Mouse (Mus musculus): ENCODE data around the gene Tmcc3. TPM values are rescaled to one million over a fixed set of nuclear protein-coding genes. Genes with fewer than 3 reads are reported as not detected.

Gene Tmcc3
- total and polyA plus RNA-seq, 2 experiments from 2014 or later, result 12.8 to 14.7 TPM

DNA sequence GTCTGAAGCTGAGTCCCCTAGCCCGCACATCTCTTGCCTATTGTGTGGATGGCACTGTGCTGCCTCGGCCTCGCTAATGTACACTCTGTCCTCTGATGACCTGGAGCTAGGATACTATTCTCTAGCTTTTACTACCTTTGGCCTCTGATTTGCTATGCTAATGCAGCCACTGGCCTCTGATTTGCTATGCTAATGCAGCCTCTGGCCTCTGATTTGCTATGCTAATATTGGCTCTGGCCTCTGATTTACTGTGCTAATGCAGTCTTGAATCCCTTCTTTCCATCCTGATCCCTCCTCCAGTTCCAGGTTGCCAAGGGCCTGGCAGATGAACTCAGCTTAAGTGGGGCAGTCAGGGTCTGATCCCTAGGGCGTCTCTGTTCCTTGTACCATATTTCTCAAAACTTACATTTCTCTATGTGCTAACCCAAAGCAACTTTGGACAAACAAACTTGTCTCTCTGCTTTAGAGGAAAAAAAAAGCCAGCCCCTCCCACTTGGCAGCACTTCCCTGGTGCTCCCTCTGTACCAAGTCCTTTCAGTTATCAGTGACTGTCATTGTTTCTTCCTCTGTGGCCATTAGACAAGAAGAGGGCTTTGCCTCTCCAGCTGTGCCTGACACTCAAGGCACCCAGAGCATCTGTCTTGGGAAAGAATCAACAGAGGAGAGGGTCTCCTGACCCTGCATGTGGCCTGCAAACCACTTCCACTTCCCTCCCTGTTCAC lies 237.9 kb downstream of the Tmcc3 start:
- no peak overlapping the region for H3K4me2 ChIP-seq (ENCODE audit: low read depth, low read length, poor library complexity, severe bottlenecking)
- no peak overlapping the region for H3K9ac ChIP-seq (replicated peaks; ENCODE audit: low read length, poor library complexity, severe bottlenecking)
- DNase-seq (ENCODE audit: low spot score) (no peak), ATAC-seq (ENCODE audit: low FRiP score) (no peak)
- H3K9me3 ChIP-seq (ENCODE audit: low read length), result no peaks in the 10 kb centered on the region
- no peak for TF ChIP-seq CTCF (IDR thresholded peaks at IDR 0.05)
- H3K27me3 ChIP-seq (ENCODE audit: insufficient read depth, low read length), result no peaks in the 10 kb centered on the region
- WGBS, result 53% methylated on average over 4 of the region's 4 CpGs
- peaks cover 10% of the 10 kb centered on the region; the same call in 1 of the 2 replicates for H3K4me1 ChIP-seq (ENCODE audit: insufficient read depth, low read length)
- H3K27ac ChIP-seq (ENCODE audit: low read depth, low read length), result no peak overlapping the region
- H3K4me3 ChIP-seq (ENCODE audit: low read depth, low read length), result no peak overlapping the region
- no peaks in the 10 kb centered on the region for H3K36me3 ChIP-seq (ENCODE audit: insufficient read depth, low read length)

DNA sequence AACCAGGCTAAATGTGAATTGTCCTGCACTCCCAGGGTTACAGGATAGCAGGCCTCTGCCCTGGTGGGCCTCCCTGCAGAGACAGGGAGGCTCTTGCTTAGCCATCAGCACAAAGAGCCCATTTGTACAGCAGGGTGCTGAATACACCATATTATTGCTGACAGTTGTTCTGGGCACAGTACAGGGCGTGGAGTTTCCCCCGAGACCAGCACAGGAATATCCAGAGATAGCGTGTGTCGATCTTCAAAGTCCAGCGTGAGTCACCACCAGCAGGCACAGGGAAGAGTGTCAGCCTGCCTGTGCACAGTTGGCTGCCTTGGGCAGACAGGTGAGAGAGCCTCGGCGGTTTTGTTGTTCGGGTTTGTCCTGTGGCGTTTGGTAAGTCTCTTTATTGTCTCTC lies 238.9 kb downstream of the Tmcc3 start:
- DNase-seq (ENCODE audit: low spot score), result no peak
- no peak overlapping the region for H3K4me3 ChIP-seq (ENCODE audit: low read depth, low read length)
- ATAC-seq (ENCODE audit: low FRiP score), result no peak
- TF ChIP-seq CTCF (IDR thresholded peaks at IDR 0.05), result no peak
- no peak overlapping the region for H3K27ac ChIP-seq (ENCODE audit: low read depth, low read length)
- no peaks in the 10 kb centered on the region for H3K9me3 ChIP-seq (ENCODE audit: low read length)
- no peaks in the 10 kb centered on the region for H3K27me3 ChIP-seq (ENCODE audit: insufficient read depth, low read length)
- WGBS, result 54% methylated on average over 9 of the region's 9 CpGs
- peaks cover under 1% of the 10 kb centered on the region; the same call in 1 of the 2 replicates for H3K4me1 ChIP-seq (ENCODE audit: insufficient read depth, low read length)
- no peak overlapping the region for H3K4me2 ChIP-seq (ENCODE audit: low read depth, low read length, poor library complexity, severe bottlenecking)
- no peak overlapping the region for H3K9ac ChIP-seq (replicated peaks; ENCODE audit: low read length, poor library complexity, severe bottlenecking)
- no peaks in the 10 kb centered on the region for H3K36me3 ChIP-seq (ENCODE audit: insufficient read depth, low read length)

DNA sequence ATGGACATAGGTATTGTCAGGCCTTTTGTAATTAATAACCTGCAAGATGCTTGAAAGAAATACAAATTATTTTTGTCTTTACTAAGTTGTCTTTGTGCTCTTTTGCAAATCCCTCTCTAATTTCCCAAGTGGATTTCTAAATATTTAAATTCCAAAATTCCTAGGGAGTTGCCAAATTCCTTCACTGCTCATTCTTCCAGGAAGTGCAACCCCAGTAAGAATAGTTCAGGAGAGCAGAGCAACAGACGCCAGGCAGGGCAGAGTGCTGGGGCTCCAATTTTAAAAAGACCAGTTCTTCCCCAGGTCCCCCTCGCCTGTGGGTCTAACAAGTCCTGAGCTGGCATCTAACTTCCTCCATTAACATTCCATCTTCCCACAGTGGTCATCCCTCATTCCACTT lies 239.3 kb downstream of the Tmcc3 start:
- no peak for TF ChIP-seq CTCF (IDR thresholded peaks at IDR 0.05)
- no peak overlapping the region for H3K9ac ChIP-seq (replicated peaks; ENCODE audit: low read length, poor library complexity, severe bottlenecking)
- 68% methylated on average over 2 of the region's 2 CpGs for WGBS

DNA sequence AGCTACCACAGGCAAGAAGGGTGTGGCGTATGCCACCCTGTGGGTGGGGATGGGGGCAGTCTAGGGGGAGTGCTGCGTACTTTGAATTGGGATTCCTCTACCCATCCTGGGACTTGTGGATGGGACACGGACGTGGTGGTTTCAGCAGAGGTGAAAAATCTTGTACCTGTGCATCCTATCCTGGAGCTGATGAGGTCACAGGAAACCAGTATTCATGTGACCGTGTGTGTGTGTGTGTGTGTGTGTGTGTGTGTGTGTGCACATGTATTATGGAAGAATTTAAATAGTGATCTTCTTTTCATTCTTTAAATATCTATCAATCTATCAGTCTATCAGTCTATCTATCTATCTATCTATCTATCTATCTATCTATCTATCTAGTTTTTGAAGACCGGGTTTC lies 239.8 kb downstream of the Tmcc3 start:
- no peak for TF ChIP-seq CTCF (IDR thresholded peaks at IDR 0.05)
- DNase-seq (ENCODE audit: low spot score) (no peak), ATAC-seq (ENCODE audit: low FRiP score) (no peak)
- WGBS, result 91% methylated on average over 6 of the region's 6 CpGs
- Histone ChIP-seq H3K9me3 (ENCODE audit: low read length) (no peaks in the 10 kb centered on the region), H3K27me3 (ENCODE audit: insufficient read depth, low read length) (no peaks in the 10 kb centered on the region), H3K4me1 (ENCODE audit: insufficient read depth, low read length) (no peaks in the 10 kb centered on the region), H3K9ac (replicated peaks; ENCODE audit: low read length, poor library complexity, severe bottlenecking) (no peak overlapping the region), H3K4me2 (ENCODE audit: low read depth, low read length, poor library complexity, severe bottlenecking) (no peak overlapping the region), H3K27ac (ENCODE audit: low read depth, low read length) (no peak overlapping the region), H3K4me3 (ENCODE audit: low read depth, low read length) (no peak overlapping the region), H3K36me3 (ENCODE audit: insufficient read depth, low read length) (no peaks in the 10 kb centered on the region)

More for the DNA sequence above, 239.3 kb downstream of the Tmcc3 start:
- ATAC-seq (ENCODE audit: low FRiP score) (no peak), DNase-seq (ENCODE audit: low spot score) (no peak)
- Histone ChIP-seq H3K9me3 (ENCODE audit: low read length) (no peaks in the 10 kb centered on the region), H3K4me1 (ENCODE audit: insufficient read depth, low read length) (no peaks in the 10 kb centered on the region; the same call in 1 of the 2 replicates), H3K36me3 (ENCODE audit: insufficient read depth, low read length) (no peaks in the 10 kb centered on the region), H3K27me3 (ENCODE audit: insufficient read depth, low read length) (no peaks in the 10 kb centered on the region), H3K4me3 (ENCODE audit: low read depth, low read length) (no peak overlapping the region), H3K4me2 (ENCODE audit: low read depth, low read length, poor library complexity, severe bottlenecking) (no peak overlapping the region), H3K27ac (ENCODE audit: low read depth, low read length) (no peak overlapping the region)

DNA sequence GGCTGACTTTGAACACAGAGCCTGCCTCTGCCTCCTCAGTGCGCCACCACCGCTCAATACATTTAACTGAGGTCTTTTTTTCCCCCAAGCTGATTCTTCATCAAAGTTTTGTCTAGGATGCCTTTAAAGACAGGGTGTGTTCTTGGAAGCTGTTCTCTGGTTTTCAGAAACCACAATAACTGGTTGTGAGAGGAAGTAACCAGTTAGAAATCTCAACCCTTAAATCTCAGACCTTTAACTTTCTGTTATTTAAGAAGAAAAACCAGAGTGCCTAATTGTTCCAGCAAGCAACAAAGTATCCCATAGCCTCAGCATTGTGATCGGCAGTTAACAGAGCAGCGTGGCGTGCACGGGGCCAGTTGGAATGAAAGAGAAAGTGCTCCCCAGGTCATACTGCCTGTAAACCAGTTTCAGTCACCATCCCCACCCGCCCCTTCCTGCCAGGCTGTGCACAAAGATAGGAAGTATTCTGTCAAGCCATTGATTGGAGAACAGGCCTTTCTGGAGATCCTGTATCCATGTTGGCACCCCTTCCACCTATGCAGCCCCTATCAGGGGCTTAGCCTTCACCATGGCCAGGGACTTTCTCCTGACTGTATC lies 240.3 kb downstream of the Tmcc3 start:
- Histone ChIP-seq H3K4me1 (ENCODE audit: insufficient read depth, low read length) (no peaks in the 10 kb centered on the region), H3K27ac (ENCODE audit: low read depth, low read length) (no peak overlapping the region), H3K36me3 (ENCODE audit: insufficient read depth, low read length) (no peaks in the 10 kb centered on the region), H3K9ac (replicated peaks; ENCODE audit: low read length, poor library complexity, severe bottlenecking) (no peak overlapping the region), H3K4me3 (ENCODE audit: low read depth, low read length) (no peak overlapping the region), H3K4me2 (ENCODE audit: low read depth, low read length, poor library complexity, severe bottlenecking) (no peak overlapping the region), H3K27me3 (ENCODE audit: insufficient read depth, low read length) (no peaks in the 10 kb centered on the region), H3K9me3 (ENCODE audit: low read length) (no peaks in the 10 kb centered on the region)
- no peak for TF ChIP-seq CTCF (IDR thresholded peaks at IDR 0.05)
- WGBS, result 81% methylated on average over 7 of the region's 7 CpGs
- DNase-seq (ENCODE audit: low spot score) (no peak), ATAC-seq (ENCODE audit: low FRiP score) (no peak)

DNA sequence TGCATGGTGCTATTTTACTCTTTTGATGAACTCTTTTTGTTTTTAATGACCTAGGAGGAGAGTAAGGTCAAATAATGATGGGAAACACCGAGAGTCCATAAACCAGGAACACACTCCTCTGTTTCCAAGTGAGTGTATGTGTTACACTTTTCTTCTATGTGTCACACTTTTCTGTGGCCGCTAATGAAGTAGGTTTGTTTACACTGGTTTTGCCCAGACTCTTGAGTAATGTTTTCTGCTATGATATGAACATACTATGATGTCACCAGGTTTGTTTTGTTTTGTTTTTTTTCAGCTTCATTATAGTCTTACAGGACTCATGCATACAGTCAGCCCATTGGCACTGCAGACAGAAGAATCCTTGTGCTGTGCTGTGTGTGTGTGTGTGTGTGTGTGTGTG lies 243.6 kb downstream of the Tmcc3 start:
- ATAC-seq (ENCODE audit: low FRiP score) (no peak), DNase-seq (ENCODE audit: low spot score) (no peak)
- no peaks in the 10 kb centered on the region for H3K27me3 ChIP-seq (ENCODE audit: insufficient read depth, low read length)
- H3K9ac ChIP-seq (replicated peaks; ENCODE audit: low read length, poor library complexity, severe bottlenecking), result no peak overlapping the region
- TF ChIP-seq CTCF (IDR thresholded peaks at IDR 0.05), result no peak
- H3K4me2 ChIP-seq (ENCODE audit: low read depth, low read length, poor library complexity, severe bottlenecking), result no peak overlapping the region
- H3K9me3 ChIP-seq (ENCODE audit: low read length), result no peaks in the 10 kb centered on the region
- no peaks in the 10 kb centered on the region for H3K4me1 ChIP-seq (ENCODE audit: insufficient read depth, low read length)
- no peak overlapping the region for H3K27ac ChIP-seq (ENCODE audit: low read depth, low read length)
- no peaks in the 10 kb centered on the region for H3K36me3 ChIP-seq (ENCODE audit: insufficient read depth, low read length)
- no peak overlapping the region for H3K4me3 ChIP-seq (ENCODE audit: low read depth, low read length)
- WGBS, result 94% methylated on average over 2 of the region's 2 CpGs
